Mouse (Mus musculus): Measurements from ENCODE around the gene Emp1. TPM values are rescaled to one million over a fixed set of nuclear protein-coding genes. Genes with fewer than 3 reads are reported as not detected.

Emp1 gene
- polyA plus RNA-seq (2015; fragmentation: Nextera tagmentation; extraction: Ambion mirVana): 37.4 and 38.4 TPM in 2 replicates

GRCm38 (mm10) chr6:135362459-135363159 is at the start of gene Emp1:
Gene Emp1 (plus strand): TSS chr6:135362545.
- WGBS: 21% methylated on average over 13 of the region's 13 CpGs
- peak within 1 kb of the TSS; percentile 92 for H3K27ac ChIP-seq (replicated peaks)
- H3K4me2 ChIP-seq: peak within 1 kb of the TSS; percentile 63
- no peaks in the 10 kb centered on the region for H3K27me3 ChIP-seq (replicated peaks)
- ATAC-seq (ENCODE audit: extremely low read depth, insufficient number of reproducible peaks, low FRiP score, low TSS enrichment): peak; percentile 8; the same call in 1 of the 2 replicates
- H3K4me1 ChIP-seq: peaks cover 31% of the 10 kb centered on the region
- peak within 1 kb of the TSS; percentile 82 for H3K9ac ChIP-seq
- H3K36me3 ChIP-seq: 0 out of 2 replicates have a peak, but pooled peaks cover 6% of the 10 kb centered on the region
- H3K4me3 ChIP-seq: peak within 1 kb of the TSS; percentile 58
- no peaks in the 10 kb centered on the region for H3K9me3 ChIP-seq

GRCm38 (mm10) chr6:135313981-135314380 is 48.4 kb upstream of the Emp1 start:
- no peak overlapping the region for H3K4me3 ChIP-seq
- no peaks in the 10 kb centered on the region for H3K4me1 ChIP-seq
- H3K36me3 ChIP-seq: no peaks in the 10 kb centered on the region
- no peak overlapping the region for H3K9ac ChIP-seq
- WGBS: 55% methylated on average over 9 of the region's 9 CpGs
- H3K27me3 ChIP-seq (replicated peaks): no peaks in the 10 kb centered on the region
- no peak for ATAC-seq (ENCODE audit: extremely low read depth, insufficient number of reproducible peaks, low FRiP score, low TSS enrichment)
- H3K9me3 ChIP-seq: no peaks in the 10 kb centered on the region
- H3K4me2 ChIP-seq: no peak overlapping the region
- no peak overlapping the region for H3K27ac ChIP-seq (replicated peaks)

GRCm38 (mm10) chr6:135316141-135316540 is 46.2 kb upstream of the Emp1 start:
- no peak overlapping the region for H3K9ac ChIP-seq
- H3K27me3 ChIP-seq (replicated peaks): no peaks in the 10 kb centered on the region
- H3K4me1 ChIP-seq: no peaks in the 10 kb centered on the region
- 62% methylated on average over 2 of the region's 2 CpGs for WGBS
- no peak overlapping the region for H3K27ac ChIP-seq (replicated peaks)
- ATAC-seq (ENCODE audit: extremely low read depth, insufficient number of reproducible peaks, low FRiP score, low TSS enrichment): no peak
- H3K9me3 ChIP-seq: no peaks in the 10 kb centered on the region
- no peak overlapping the region for H3K4me3 ChIP-seq
- no peak overlapping the region for H3K4me2 ChIP-seq
- no peaks in the 10 kb centered on the region for H3K36me3 ChIP-seq

GRCm38 (mm10) chr6:135319431-135319933 is 42.9 kb upstream of the Emp1 start:
- Histone ChIP-seq H3K27ac (replicated peaks) (no peak overlapping the region), H3K4me1 (peaks cover 23% of the 10 kb centered on the region), H3K4me3 (no peak overlapping the region), H3K36me3 (no peaks in the 10 kb centered on the region), H3K27me3 (replicated peaks) (no peaks in the 10 kb centered on the region), H3K9ac (no peak overlapping the region), H3K9me3 (no peaks in the 10 kb centered on the region), H3K4me2 (no peak overlapping the region)
- 49% methylated on average over 5 of the region's 5 CpGs for WGBS
- ATAC-seq (ENCODE audit: extremely low read depth, insufficient number of reproducible peaks, low FRiP score, low TSS enrichment): no peak

GRCm38 (mm10) chr6:135322749-135323148 is 39.6 kb upstream of the Emp1 start:
- H3K36me3 ChIP-seq: no peaks in the 10 kb centered on the region
- peak overlapping the region; percentile 45; the same call in 1 of the 2 replicates for H3K27ac ChIP-seq (replicated peaks)
- H3K4me3 ChIP-seq: no peak overlapping the region
- 68% methylated on average over 7 of the region's 7 CpGs for WGBS
- no peaks in the 10 kb centered on the region for H3K27me3 ChIP-seq (replicated peaks)
- no peak overlapping the region for H3K9ac ChIP-seq
- H3K4me2 ChIP-seq: no peak overlapping the region
- no peaks in the 10 kb centered on the region for H3K9me3 ChIP-seq
- peaks cover 23% of the 10 kb centered on the region for H3K4me1 ChIP-seq
- no peak for ATAC-seq (ENCODE audit: extremely low read depth, insufficient number of reproducible peaks, low FRiP score, low TSS enrichment)

GRCm38 (mm10) chr6:135323311-135323982 is 38.9 kb upstream of the Emp1 start:
- H3K4me3 ChIP-seq: no peak overlapping the region
- WGBS: 49% methylated on average over 16 of the region's 16 CpGs
- H3K27ac ChIP-seq (replicated peaks): peak overlapping the region; percentile 45; the same call in 1 of the 2 replicates
- H3K4me1 ChIP-seq: peaks cover 23% of the 10 kb centered on the region
- no peak overlapping the region for H3K9ac ChIP-seq
- no peak for ATAC-seq (ENCODE audit: extremely low read depth, insufficient number of reproducible peaks, low FRiP score, low TSS enrichment)
- H3K4me2 ChIP-seq: peak overlapping the region; percentile 30; the same call in 1 of the 2 replicates
- H3K9me3 ChIP-seq: no peaks in the 10 kb centered on the region
- H3K27me3 ChIP-seq (replicated peaks): no peaks in the 10 kb centered on the region
- no peaks in the 10 kb centered on the region for H3K36me3 ChIP-seq

GRCm38 (mm10) chr6:135324111-135324510 is 38.2 kb upstream of the Emp1 start:
- no peak for ATAC-seq (ENCODE audit: extremely low read depth, insufficient number of reproducible peaks, low FRiP score, low TSS enrichment)
- no peak overlapping the region for H3K4me2 ChIP-seq
- H3K36me3 ChIP-seq: no peaks in the 10 kb centered on the region
- H3K27ac ChIP-seq (replicated peaks): no peak overlapping the region
- no peaks in the 10 kb centered on the region for H3K27me3 ChIP-seq (replicated peaks)
- WGBS: 43% methylated on average over 3 of the region's 3 CpGs
- no peak overlapping the region for H3K9ac ChIP-seq
- peaks cover 23% of the 10 kb centered on the region for H3K4me1 ChIP-seq
- no peaks in the 10 kb centered on the region for H3K9me3 ChIP-seq
- no peak overlapping the region for H3K4me3 ChIP-seq

GRCm38 (mm10) chr6:135324686-135325300 is 37.6 kb upstream of the Emp1 start:
- 69% methylated on average over 9 of the region's 9 CpGs for WGBS
- no peaks in the 10 kb centered on the region for H3K36me3 ChIP-seq
- no peak for ATAC-seq (ENCODE audit: extremely low read depth, insufficient number of reproducible peaks, low FRiP score, low TSS enrichment)

GRCm38 (mm10) chr6:135326847-135327246 is 35.5 kb upstream of the Emp1 start:
- 80% methylated on average over 7 of the region's 7 CpGs for WGBS

More at GRCm38 (mm10) chr6:135324686-135325300, 37.6 kb upstream of the Emp1 start:
- H3K9me3 ChIP-seq: no peaks in the 10 kb centered on the region
- no peak overlapping the region for H3K27ac ChIP-seq (replicated peaks)
- H3K4me3 ChIP-seq: no peak overlapping the region
- peaks cover 23% of the 10 kb centered on the region for H3K4me1 ChIP-seq
- H3K27me3 ChIP-seq (replicated peaks): no peaks in the 10 kb centered on the region
- H3K4me2 ChIP-seq: no peak overlapping the region
- no peak overlapping the region for H3K9ac ChIP-seq

GRCm38 (mm10) chr6:135331916-135332315 is 30.4 kb upstream of the Emp1 start:
- H3K4me2 ChIP-seq: no peak overlapping the region
- 63% methylated on average over 4 of the region's 4 CpGs for WGBS
- ATAC-seq (ENCODE audit: extremely low read depth, insufficient number of reproducible peaks, low FRiP score, low TSS enrichment): no peak
- H3K4me1 ChIP-seq: peaks cover 30% of the 10 kb centered on the region
- no peaks in the 10 kb centered on the region for H3K36me3 ChIP-seq
- no peaks in the 10 kb centered on the region for H3K27me3 ChIP-seq (replicated peaks)
- no peak overlapping the region for H3K9ac ChIP-seq
- H3K4me3 ChIP-seq: no peak overlapping the region
- H3K9me3 ChIP-seq: no peaks in the 10 kb centered on the region
- no peak overlapping the region for H3K27ac ChIP-seq (replicated peaks)

More at GRCm38 (mm10) chr6:135326847-135327246, 35.5 kb upstream of the Emp1 start:
- Histone ChIP-seq H3K27me3 (replicated peaks) (no peaks in the 10 kb centered on the region), H3K9me3 (no peaks in the 10 kb centered on the region), H3K4me1 (peaks cover 19% of the 10 kb centered on the region), H3K36me3 (no peaks in the 10 kb centered on the region), H3K4me2 (no peak overlapping the region), H3K4me3 (no peak overlapping the region), H3K27ac (replicated peaks) (no peak overlapping the region), H3K9ac (no peak overlapping the region)
- no peak for ATAC-seq (ENCODE audit: extremely low read depth, insufficient number of reproducible peaks, low FRiP score, low TSS enrichment)

- no peaks in the 10 kb centered on the region for H3K9me3 ChIP-seq
- peak; percentile 25 for ATAC-seq (ENCODE audit: extremely low read depth, insufficient number of reproducible peaks, low FRiP score, low TSS enrichment)
- 24% methylated on average over 10 of the region's 10 CpGs for WGBS
- H3K4me3 ChIP-seq: no peak overlapping the region
- H3K4me1 ChIP-seq: peaks cover 30% of the 10 kb centered on the region
- H3K9ac ChIP-seq: no peak overlapping the region
- no peaks in the 10 kb centered on the region for H3K36me3 ChIP-seq
- no peaks in the 10 kb centered on the region for H3K27me3 ChIP-seq (replicated peaks)
- no peak overlapping the region for H3K4me2 ChIP-seq
- peak overlapping the region; percentile 13; the same call in 1 of the 2 replicates for H3K27ac ChIP-seq (replicated peaks)
Observed at GRCm38 (mm10) chr6:135332737-135333281, 29.5 kb upstream of the Emp1 start.

Measured in heart, embryonic 13.5 days (tissue).